ENCODE assay signal across 14 mouse cellular contexts in the genomic region with DNA sequence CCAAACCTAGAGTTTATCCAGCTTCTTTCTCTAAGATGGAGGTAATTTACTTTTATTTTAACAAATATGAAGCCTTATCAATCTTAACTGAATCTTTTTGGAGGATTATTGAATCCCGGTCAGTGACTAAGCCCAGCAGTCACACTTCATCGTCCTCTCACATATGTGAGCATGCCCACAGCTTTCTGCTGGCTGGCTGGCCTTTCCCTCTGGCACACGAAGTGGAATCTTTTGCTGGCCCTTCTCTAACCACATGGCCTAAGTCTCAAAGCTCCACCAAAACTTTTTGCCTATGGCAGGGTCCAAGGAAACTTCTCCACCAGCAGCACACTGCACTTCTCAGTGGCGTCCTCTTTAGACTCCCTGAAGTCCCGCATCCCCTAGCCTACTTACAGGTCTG. TPM values are rescaled to one million over a fixed set of nuclear protein-coding genes. Genes with fewer than 3 reads are reported as not detected.
DNase-seq lines count a peak whose midpoint lies in the region; ATAC-seq and TF ChIP-seq lines count a peak whose summit lies in the region.
"Had no signal": no experiment of that assay in that cellular context is flagged by ENCODE, and none has a peak within 500 bp of the region (broad histone marks: within the 10 kb centered on the region; RNA-seq: fewer than 3 reads in every experiment).

No protein-coding gene starts in this region.

- no peak for TF ChIP-seq EP300 in liver, postnatal 0 days (IDR thresholded peaks at IDR 0.05; ENCODE audit: low read depth)

- no peaks in the 10 kb centered on the region for H3K27me3 ChIP-seq in forebrain, embryonic 10.5 days (ENCODE audit: poor library complexity, severe bottlenecking)
- no peaks in the 10 kb centered on the region for H3K27me3 ChIP-seq in forebrain, embryonic 15.5 days
- no peaks in the 10 kb centered on the region for H3K27me3 ChIP-seq in liver, postnatal 0 days (ENCODE audit: insufficient read depth, low read length)
- H3K27me3 ChIP-seq: hindbrain, embryonic 15.5 days had no signal

- H3K9ac ChIP-seq in forebrain, embryonic 15.5 days (replicated peaks) = no peak overlapping the region
- 0 out of 2 replicates have a peak overlapping the region, but pooled peaks have one; percentile 11 for H3K9ac ChIP-seq in liver, postnatal 0 days (replicated peaks)
- H3K9ac ChIP-seq: hindbrain, embryonic 15.5 days had no signal

- H3K4me3 ChIP-seq in forebrain, embryonic 10.5 days = no peak overlapping the region
- no peak overlapping the region for H3K4me3 ChIP-seq in forebrain, embryonic 15.5 days
- H3K4me3 ChIP-seq in liver, postnatal 0 days (ENCODE audit: low read depth, low read length) = no peak overlapping the region
- H3K4me3 ChIP-seq: hindbrain, embryonic 15.5 days; left cerebral cortex, adult 2 months had no signal

- no peaks in the 10 kb centered on the region for H3K9me3 ChIP-seq in forebrain, embryonic 10.5 days
- H3K9me3 ChIP-seq in forebrain, embryonic 15.5 days = no peaks in the 10 kb centered on the region
- no peaks in the 10 kb centered on the region for H3K9me3 ChIP-seq in liver, postnatal 0 days (ENCODE audit: low read length)
- H3K9me3 ChIP-seq: hindbrain, embryonic 15.5 days had no signal

- H3K27ac ChIP-seq in forebrain, embryonic 10.5 days = peak overlapping the region; percentile 68
- no peak overlapping the region for H3K27ac ChIP-seq in forebrain, embryonic 15.5 days (replicated peaks)
- H3K27ac ChIP-seq in liver, postnatal 0 days (ENCODE audit: low read depth) = no peak overlapping the region
- H3K27ac ChIP-seq: hindbrain, embryonic 15.5 days had no signal

- no peak for TF ChIP-seq CTCF in liver, postnatal 0 days (IDR thresholded peaks at IDR 0.05; ENCODE audit: low read depth)

- no peak for DNase-seq in forebrain, embryonic 10.5 days (ENCODE audit: extremely low spot score, low spot score)
- no peak for DNase-seq in liver, postnatal 0 days
- DNase-seq in liver = no peak
- DNase-seq in gastrocnemius, postnatal 25 days = peak; percentile 49
- DNase-seq in heart, postnatal 36 days = peak; percentile 45 to 53
- no peak for DNase-seq in urinary bladder, adult 18-20 months (ENCODE audit: low spot score in 2 of 2)
- DNase-seq: cerebellum, adult 18-20 months; kidney, postnatal 4 days; thymus, adult 18-20 months had no signal

- peaks cover 5% of the 10 kb centered on the region for H3K36me3 ChIP-seq in forebrain, embryonic 10.5 days (replicated peaks)
- H3K36me3 ChIP-seq in forebrain, embryonic 15.5 days = no peaks in the 10 kb centered on the region
- H3K36me3 ChIP-seq in liver, postnatal 0 days (replicated peaks; ENCODE audit: insufficient read depth, low read length) = no peaks in the 10 kb centered on the region
- H3K36me3 ChIP-seq: hindbrain, embryonic 15.5 days had no signal

- no peak for ATAC-seq in forebrain, embryonic 15.5 days (replicated peaks)
- no peak for ATAC-seq in liver, postnatal 0 days
- no peak for ATAC-seq in inflammation-experienced regulatory T-cells, adult 6 months

- H3K4me1 ChIP-seq in forebrain, embryonic 10.5 days = peaks cover 49% of the 10 kb centered on the region
- H3K4me1 ChIP-seq in forebrain, embryonic 15.5 days = peaks cover 11% of the 10 kb centered on the region
- peaks cover 15% of the 10 kb centered on the region for H3K4me1 ChIP-seq in liver, postnatal 0 days (ENCODE audit: insufficient read depth)

- intact Hi-C loops in heart, postnatal 36 days (cut with DNase I) = loop anchor here (2.0 to 5.0 kb wide), 2 partner anchors 23 to 35 kb away; no protein-coding TSS in a partner anchor

- no peak overlapping the region for H3K4me2 ChIP-seq in forebrain, embryonic 15.5 days (replicated peaks)
- no peak overlapping the region for H3K4me2 ChIP-seq in liver, postnatal 0 days (ENCODE audit: low read depth, low read length)
- H3K4me2 ChIP-seq: hindbrain, embryonic 15.5 days; liver, embryonic 11.5 days had no signal

- WGBS in forebrain, embryonic 10.5 days = 65% methylated on average over 5 of the region's 5 CpGs
- 52% methylated on average over 5 of the region's 5 CpGs for WGBS in forebrain, embryonic 15.5 days
- WGBS in liver, postnatal 0 days (ENCODE audit: insufficient replicate concordance) = 73% methylated on average over 5 of the region's 5 CpGs

RNA-seq across cellular contexts. Expression of a gene that starts 27.7 kb away (rescaled TPM):
- 52.0 and 54.6 TPM in 2 replicates for polyA plus RNA-seq in forebrain, embryonic 10.5 days (2016; fragmentation: Nextera tagmentation; extraction: Ambion mirVana)
- 96.5 and 102 TPM in 2 replicates for polyA plus RNA-seq in forebrain, embryonic 15.5 days (2015; fragmentation: Nextera tagmentation; extraction: Ambion mirVana)
- 10.8 and 12.2 TPM in 2 replicates for polyA plus RNA-seq in liver, postnatal 0 days (2015; fragmentation: Nextera tagmentation; extraction: Ambion mirVana)
- total RNA-seq in gastrocnemius, postnatal 25 days (2021) = 10 to 100 TPM; 22.9 to 23.9 TPM
- total RNA-seq in heart, postnatal 36 days (2021) = 10 to 100 TPM; 19.3 to 24.8 TPM
- polyA plus RNA-seq in inflammation-experienced regulatory T-cells, adult 6 months (2017; shearing (Covaris generic)) = 10 to 100 TPM; 28.0 to 33.4 (median 30.3) TPM

RNA-seq across cellular contexts. Expression of a gene that starts 27.8 kb away (rescaled TPM):
- 27.5 and 27.7 TPM in 2 replicates for polyA plus RNA-seq in forebrain, embryonic 10.5 days (2016; fragmentation: Nextera tagmentation; extraction: Ambion mirVana)
- 10.1 and 10.3 TPM in 2 replicates for polyA plus RNA-seq in forebrain, embryonic 15.5 days (2015; fragmentation: Nextera tagmentation; extraction: Ambion mirVana)
- 6.0 and 6.8 TPM in 2 replicates for polyA plus RNA-seq in liver, postnatal 0 days (2015; fragmentation: Nextera tagmentation; extraction: Ambion mirVana)
- total RNA-seq in gastrocnemius, postnatal 25 days (2021) = 10 to 100 TPM; 13.1 to 13.8 TPM
- 10 to 100 TPM; 18.5 to 20.7 TPM for total RNA-seq in heart, postnatal 36 days (2021)
- 10 to 100 TPM; 19.5 to 23.4 (median 22.6) TPM for polyA plus RNA-seq in inflammation-experienced regulatory T-cells, adult 6 months (2017; shearing (Covaris generic))

Comparison
In these comparisons a context has a peak if more than half of its experiments do, and no peak if none do; other contexts are left out.
1. DNase-seq: peak in gastrocnemius, postnatal 25 days (single experiment) and heart, postnatal 36 days (2 of 2); none in forebrain, embryonic 10.5 days (single experiment), liver, postnatal 0 days (single experiment), liver (single experiment) and urinary bladder, adult 18-20 months (0 of 2).